Mouse (Mus musculus) embryonic fibroblast, embryonic 13.5 days (primary cell): ENCODE results near the gene Rab25.

Experiments
- CTCF ChIP-seq: IDR thresholded peaks from 2 replicates; pipeline ENCODE4 v1.5.1; 2011; ENCODE audit warnings: mild to moderate bottlenecking, control low read depth, low read length, moderate library complexity, borderline replicate concordance; ENCODE audit not compliant: insufficient read depth
- POLR2A ChIP-seq: IDR thresholded peaks from 2 replicates; pipeline ENCODE4 v1.6.1; 2011; ENCODE audit warnings: low read depth, mild to moderate bottlenecking, control low read depth, low read length, moderate library complexity

- peak; percentile 85 for TF ChIP-seq POLR2A
- TF ChIP-seq CTCF = no peak
Measured at GRCm38 (mm10) chr3:88579454-88580117, 31.5 kb upstream of the Rab25 start.
